Mouse (Mus musculus) mouse embryonic stem cell (cell line): ENCODE results near the gene Mmaa.

Source experiments
- in situ Hi-C, 2 experiments: fragments of 300-500 bp; cut with MboI; formaldehyde crosslinking; loops; 1 replicate in 1 of 2; 3 replicates in 1 of 2; pipeline ENCODE4 v1.14.3; 2019 to 2020; ENCODE audit warnings: low sequenced_read_pairs in 2 of 2, low pct_unique_long_range_greater_than_20kb in 1 of 2, mixed read lengths in 1 of 2; ENCODE audit not compliant: unreplicated experiment in 1 of 2

Gene Mmaa

DNA sequence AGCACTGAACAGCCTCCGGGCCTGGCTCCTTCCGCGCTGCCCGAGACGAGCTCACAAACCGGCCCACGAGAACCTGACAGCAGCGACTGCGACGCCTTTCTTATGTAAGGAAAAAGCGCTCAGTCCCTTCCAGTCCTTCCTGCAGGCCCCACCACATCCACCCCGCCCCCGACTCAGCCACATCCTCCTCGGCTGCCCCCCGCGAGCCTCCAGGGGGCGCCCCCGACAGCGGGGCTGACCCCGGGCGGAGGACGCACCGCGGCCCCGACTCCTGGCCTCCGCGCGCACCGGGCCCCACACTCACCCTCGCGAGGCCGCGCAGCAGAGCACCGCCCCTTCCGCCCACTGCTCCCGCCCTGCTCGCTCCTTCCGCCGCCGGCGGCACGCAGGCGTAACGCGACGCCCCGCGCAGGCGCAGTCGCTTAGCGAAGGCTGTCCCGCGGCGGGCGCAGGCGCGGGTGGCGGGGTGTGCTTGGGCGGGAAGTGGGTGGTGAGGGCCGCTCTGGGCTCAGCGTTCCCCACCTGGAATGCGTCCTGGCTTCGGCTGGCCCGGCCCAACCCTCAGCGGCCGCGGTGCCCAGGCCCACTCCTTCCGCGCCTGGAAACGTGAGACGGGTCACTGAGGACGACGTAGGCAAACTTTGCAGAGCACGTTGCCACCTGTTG lies at the start of gene Mmaa:
Gene Mmaa (minus strand): TSS at position 328 of the 666 bp plus-strand sequence.
- in situ Hi-C loops: no loop called here

DNA sequence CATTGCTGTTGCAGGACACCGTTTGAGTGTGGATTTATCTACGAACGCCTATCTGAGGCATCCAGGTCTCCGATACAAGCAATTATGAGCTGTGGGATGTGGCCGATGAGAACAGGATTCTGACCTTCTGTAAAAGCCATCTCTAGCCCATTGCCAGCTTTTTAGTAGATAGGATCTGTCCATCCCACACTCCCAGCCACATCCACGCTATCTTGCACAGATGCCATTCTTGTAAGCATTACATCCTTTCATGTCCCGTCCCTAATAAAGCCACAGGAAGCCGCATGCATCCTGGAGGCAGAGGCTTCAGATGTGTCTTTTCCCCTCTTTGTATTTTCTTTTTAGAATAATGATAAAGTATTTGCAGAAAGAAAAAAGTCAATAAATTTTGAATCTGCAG lies 46.5 kb upstream of the Mmaa start:
- in situ Hi-C loops: no loop called here

DNA sequence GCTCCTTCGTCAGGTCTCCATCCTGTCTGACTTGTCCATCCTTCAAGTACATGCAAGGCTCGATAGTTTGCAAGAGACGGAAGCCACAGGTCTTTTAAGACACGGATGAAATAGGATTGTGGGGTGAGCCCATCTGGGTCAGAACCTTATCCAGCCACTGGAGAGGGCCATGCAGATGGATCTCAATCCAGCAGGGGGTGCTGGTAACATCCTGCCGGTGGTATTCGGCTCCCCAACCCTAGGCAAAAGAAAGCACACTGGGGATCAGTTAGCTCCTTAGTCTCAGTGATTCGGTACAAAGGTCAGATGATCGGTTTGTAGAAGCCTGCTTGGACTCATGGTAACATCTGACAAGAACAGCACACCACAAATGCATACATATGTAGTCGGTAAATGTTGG lies 44.8 kb upstream of the Mmaa start:
- in situ Hi-C loops: no loop called here

DNA sequence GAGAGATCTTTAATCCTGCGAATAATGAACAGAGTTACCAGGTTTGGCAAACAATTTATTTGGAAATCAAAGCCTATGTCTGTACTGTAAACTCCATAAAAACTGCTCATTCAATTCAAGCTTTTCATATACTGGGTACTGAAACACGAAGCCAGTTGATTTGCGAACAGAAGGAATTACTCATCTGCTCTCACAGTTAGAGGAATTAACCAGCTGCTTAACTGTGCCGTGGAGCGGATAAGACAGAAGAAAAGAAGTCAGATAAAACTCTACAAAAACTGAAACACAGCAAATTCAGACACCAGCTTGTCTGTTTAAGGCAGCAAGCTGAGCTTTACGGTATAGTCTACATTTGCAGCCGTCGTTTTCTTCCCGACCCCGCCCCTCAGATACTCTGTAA lies 43.9 kb upstream of the Mmaa start:
- in situ Hi-C loops: no loop called here

DNA sequence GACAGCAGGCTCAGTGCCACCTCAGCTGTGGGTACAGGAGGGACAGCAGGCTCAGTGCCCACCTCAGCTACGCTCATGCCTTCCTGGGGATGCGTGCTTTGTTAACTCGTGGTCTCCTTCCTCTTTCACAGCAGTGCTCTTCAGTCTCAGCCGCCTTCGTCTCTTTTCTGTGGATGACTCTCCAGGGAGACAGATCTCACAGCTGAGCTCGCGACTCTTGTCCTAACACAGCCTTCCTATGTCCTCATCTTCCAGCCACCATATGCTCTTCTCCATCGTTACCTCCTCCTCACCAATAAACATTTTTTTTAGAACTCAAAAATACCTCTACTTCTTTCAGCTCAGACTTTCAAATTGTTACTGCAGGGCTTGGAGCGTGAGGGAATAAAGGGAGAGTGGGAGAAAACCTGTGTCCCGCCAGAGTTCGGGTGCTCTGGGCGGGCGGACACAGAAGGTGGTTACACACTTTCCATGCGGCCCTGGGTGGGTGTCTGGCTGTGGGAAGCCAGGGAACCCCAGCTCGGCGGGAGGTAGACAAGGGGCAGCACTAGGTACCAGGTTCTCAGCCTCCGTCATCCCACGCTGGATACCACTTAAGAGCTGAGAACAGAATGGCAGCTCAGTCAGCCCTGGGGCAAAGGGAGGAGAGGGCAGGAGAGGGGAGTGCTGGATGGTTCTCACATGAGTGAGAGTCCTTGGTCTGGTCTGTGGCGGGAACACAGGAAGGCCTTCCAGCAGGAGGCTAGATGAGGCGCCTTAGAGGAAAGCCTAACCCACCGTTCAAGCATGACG lies 37.6 kb upstream of the Mmaa start:
- in situ Hi-C loops: no loop called here

DNA sequence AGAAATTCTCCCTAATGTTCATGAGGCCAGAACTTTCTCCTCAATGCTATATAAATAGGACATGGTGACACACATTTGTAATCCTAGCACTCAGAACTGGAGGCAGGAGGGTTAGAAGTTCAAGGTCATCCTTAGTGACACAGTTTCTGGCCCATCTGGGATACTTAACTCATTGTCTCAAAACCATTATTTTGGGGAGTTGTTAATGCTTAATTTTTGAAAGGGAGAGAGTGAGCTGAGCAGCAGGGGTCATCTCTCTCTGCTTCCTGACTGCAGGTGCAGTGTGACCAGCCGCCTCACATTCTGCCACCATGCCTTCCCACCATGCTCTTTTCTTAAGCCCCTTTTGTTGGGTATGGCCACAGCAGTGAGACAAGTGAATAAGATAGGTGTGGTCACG lies 36.8 kb upstream of the Mmaa start:
- in situ Hi-C loops: no loop called here

DNA sequence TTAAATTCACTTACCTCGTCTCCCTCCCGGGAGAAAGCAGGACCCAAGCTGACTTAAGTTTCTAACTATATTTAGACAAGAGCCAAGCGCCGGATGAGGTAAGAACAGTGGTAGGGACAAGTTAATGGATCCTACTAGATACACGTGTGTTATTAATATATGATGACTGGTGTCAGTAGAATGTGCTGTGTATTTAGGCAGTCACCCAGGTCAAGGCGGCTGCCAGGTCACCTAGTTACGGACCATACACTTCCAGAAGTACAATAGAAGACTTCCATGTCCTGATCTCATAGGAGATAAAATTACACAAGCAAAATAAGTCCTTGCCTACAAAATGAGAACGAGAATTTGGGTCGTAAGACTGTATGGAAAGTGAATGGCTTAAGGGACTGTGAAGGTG lies 36.3 kb upstream of the Mmaa start:
- in situ Hi-C loops: no loop called here

DNA sequence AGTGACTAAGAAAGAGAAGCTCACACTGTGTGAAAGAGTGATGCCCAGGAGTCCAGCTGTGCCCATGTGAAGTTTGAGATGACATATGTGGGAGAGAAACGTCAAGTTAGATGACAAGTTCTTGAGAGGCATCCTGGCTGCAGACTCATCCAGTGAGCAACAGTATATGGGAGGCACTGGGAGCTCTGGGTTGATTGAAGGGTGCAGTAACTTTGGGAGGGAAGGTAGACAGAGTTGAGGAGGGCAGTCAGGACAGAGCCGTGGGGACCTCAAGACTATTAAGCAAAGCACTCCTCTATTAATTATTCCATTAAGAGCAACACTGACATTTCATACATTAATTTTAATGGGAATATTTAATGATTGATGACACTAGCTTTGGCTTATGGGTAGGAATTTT lies 35.0 kb upstream of the Mmaa start:
- in situ Hi-C loops: no loop called here

DNA sequence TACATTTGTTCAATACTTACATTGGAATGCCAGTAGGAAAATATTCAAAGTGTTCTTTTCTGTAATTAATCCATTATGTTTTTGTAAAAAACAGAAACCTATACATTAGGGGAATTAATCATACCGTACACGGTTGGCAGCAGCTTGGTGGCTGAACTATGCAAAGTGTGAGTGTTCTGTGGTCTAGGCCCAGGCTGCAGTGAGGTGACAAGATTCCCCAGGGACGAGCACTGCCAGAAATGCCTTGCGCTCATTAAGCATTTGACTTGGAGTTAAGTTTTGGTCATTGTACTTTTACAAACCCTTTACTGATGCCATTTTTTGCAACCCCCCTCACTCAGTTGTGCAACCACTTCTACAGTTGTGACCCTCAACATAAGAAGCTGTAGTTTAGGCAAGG lies 34.4 kb upstream of the Mmaa start:
- in situ Hi-C loops: no loop called here

DNA sequence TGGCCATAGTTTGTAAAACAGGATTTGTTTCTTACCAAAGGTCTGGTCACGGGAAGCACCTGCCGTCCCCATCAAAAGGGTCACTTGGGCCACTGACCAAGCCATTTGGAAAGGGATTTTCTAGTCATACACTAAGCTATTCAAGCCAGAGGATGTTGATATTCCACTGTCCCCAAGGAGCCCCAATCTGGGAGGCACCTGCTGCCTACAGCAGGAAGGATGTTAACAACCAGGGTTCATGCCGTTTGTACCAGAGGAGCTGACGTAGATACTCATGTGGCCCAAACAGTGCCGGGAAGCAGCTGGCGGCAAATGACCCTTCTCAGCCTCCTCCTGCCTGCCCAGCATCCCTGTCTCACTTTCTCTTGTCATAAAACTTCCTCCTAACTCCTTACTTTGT lies 30.8 kb upstream of the Mmaa start:
- in situ Hi-C loops: no loop called here

DNA sequence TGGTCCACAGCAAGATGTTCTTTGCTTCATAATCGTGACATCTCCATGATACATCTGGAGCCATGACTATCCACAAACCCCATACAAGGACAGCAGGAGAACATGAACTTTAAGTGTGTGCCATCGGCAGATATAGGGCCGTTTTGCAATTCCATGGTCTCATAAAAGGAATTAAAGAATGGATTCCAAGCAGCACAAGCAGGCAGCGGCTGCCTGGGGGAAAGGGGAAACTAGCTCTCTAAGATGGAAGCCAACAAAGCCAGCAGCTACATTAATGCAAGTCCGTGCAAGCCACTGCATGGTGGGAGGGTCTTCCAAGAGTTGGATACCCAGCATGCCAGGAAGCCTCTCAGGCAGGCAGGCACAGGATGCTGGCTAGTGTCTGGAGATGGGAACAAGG lies 30.2 kb upstream of the Mmaa start:
- in situ Hi-C loops: no loop called here

DNA sequence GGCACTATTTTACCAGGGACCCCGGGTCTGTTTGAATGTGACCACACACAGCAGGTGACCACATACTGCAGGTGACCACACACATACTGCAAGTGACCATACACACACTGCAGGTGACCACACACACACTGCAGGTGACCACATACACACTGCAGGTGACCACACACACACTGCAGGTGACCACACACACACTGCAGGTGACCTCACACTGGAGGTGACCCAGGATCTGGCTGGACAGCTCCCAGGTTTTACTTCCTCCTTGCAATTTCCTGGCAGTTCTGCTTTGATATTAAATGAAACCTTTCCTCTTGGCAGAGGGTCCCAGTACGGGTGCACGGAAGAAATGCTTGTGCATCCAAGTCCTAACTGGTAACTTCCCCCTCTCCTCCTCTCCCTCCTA lies 29.3 kb upstream of the Mmaa start:
- in situ Hi-C loops: no loop called here

DNA sequence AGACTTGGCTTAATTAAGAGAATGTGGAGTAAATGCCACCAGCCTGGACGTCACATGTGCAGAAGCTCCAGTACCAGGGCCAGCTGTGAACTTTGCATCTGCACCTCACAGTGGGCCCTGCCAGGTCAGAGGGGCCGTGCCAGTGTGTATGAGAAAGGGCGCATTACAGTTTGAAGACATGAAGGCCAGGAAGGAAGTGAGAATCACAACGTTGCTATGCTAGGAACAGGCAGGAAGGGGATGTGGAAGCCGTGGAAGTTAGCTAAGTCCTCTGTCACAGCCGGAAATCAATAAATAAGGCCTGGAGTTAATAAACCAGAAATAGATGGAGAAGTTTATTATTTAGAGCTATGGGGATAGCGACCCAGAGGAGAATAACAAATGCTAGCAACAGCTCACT lies 28.4 kb upstream of the Mmaa start:
- in situ Hi-C loops: no loop called here

DNA sequence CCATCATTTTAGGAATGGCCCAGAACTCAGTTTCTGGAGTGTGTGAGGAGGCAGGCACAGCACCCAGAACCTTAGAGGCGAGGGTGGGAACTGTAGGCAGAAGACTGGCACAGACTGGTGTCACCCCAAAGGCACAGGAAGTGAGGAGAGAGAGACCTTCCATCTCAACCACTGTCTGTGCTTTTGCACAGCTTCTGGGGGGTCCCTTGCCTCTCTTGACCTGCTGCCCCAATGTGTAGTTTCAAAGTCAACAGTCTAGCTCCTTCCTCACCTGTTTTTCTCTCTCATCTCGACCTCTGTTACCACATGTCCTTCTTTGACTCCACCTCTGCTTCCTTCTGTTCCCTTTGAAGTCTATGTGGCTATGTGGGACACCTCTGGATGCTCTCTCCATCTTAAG lies 16.1 kb upstream of the Mmaa start:
- in situ Hi-C loops: no loop called here

DNA sequence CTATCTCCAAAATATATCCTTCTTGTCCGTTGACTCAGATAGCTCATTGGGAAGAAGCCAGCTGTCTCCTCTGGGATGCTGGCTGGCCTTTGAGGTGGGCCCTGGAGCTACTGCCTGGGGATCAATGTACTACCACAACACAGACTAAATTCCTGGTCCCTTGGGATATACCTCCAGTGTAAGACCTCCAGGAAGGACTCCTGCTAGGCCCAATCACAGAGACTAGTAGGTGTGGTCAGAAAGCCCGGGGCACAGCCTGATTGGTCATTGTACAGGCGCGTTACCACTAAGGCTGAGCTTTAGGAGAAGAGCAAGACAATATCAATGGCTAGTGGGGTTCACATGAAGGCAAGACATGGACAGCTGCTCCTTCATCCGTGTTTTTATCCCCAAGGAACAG lies 11.2 kb upstream of the Mmaa start:
- in situ Hi-C loops: no loop called here

DNA sequence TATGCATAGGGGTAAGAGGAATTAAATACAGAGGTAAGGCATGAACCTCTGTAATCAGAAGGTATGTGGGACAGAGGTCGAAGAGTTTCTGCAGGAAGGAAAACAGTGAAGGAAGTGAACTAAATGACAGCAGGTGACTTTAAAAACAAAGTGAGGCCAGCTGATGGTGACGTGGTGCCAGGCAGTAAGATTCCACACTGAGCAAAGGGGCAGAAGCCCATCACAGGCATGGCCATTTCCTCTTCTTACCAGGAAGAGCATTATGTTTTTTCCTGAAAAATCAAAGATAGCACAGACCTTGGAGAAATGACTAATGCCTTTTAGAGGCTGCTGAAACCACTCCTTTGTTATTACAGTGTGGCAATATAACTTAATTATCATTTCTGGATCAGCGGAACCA lies 6.8 kb upstream of the Mmaa start:
- in situ Hi-C loops: no loop called here

DNA sequence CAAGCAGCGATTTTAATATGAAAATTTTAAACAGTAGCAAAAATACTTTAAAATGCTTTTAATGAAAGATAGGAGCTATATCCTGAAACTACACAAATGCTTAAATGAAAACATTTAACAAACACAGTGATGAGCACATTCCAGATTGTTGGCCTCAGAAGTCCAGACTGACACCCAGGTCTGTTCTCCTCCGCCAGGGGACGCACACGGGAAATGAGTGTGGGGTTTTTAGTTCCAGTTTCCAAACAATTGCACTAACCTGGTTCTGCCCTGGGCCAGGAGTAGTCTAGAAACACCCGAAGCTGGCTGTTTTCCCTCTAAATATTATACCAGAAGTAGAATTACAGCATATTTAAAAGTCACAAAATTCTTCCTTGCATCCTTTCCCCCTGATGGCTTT lies 5.0 kb upstream of the Mmaa start:
- in situ Hi-C loops: no loop called here

DNA sequence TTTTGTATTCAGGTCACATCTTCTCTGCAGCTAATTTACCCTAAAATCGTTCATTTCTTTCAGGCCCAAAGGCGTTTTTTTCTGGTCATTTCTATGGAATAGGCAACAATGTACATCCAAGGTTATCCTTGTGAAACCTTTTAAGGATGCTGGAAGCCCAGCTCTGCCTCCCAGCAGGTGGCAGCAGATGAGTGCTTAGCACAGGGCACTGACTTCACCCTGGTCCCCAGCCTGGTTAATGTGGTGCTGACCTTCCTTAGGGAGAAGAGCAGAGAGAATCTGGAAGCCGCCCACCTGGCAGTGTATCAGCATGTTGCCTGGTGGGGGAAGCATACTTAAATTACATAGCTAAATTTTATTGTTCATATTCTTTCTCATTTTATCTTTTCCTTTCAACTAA lies 3.0 kb upstream of the Mmaa start:
- in situ Hi-C loops: no loop called here

DNA sequence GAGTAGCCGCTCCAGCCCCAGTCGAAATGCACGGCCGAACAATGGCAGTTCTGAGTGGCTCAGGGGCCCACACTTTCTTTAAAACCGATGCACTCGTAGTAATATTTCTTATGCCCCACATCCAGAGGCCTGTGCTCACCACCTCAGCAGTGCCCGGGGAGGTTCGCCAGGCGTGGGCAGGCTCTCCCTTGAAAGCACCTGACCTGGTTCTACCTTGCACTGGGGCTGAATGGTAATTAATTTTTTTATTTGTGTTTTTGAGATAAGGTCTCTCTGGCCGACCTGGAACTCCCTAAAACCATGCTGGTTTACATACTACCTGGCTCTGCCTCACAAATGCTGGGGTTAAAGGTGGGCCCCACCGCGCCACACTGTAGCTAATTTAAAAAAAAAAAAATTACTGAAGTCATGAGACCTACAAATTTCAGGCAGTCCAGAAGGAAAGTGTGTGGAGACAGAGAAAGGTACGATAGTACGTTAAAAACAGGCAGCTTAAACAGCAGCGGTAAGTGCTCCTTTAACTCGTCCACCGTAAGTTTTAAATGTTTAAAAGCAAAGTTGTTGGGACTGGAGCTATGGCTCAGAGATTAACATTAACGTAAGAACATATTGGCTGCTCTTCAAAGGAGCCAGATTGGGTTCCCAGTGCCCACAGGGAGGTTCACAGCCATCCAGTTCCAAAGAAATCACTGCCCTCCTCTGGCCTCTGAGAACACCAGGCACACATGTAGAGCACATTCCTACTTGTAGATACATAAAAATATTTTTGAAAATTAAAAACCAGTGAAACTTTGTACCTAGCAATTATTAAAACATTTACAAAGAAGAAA lies 754 bp upstream of the Mmaa start:
- in situ Hi-C loops: no loop called here

DNA sequence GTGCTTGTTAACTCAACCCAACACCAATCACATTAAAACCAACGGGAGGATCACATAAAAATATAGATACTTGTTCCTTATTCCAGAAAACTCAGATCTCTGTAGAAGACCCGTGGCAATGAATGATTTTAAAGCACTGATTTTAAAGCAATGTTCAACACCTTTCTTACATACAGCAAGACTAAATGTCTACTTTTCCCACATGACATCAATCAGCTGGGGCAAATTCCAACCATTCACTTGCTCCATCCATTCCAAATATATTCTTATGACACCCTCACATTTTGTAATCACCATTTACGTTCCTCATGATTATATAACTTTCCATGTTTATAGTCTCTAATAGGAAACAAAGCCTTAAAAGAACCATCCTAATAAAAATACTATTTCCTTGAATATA lies 896 bp downstream of the Mmaa start:
- in situ Hi-C loops: no loop called here
